Mouse (Mus musculus) heart, postnatal 10 days (tissue): ENCODE measurements around the gene Cbfa2t3. TPM values are rescaled to one million over a fixed set of nuclear protein-coding genes. Genes with fewer than 3 reads are reported as not detected.
A peak's percentile ranks its signal among the peaks of the same experiment; 100 is the strongest.

ENCODE experiments used
- DNase-seq, 2 experiments: peaks; one replicate each; pipeline ENCODE4 v3.0.0; 2021
- intact Hi-C: fragments of 180-260 bp; cut with DNase I; formaldehyde crosslinking; loops from one replicate; pipeline ENCODE4 v1.15.1; 2025
- total RNA-seq, 2 experiments: library from RNA; stranded (reverse); gene quantifications; 2 replicates each; pipeline ENCODE4 v1.2.3; 2021

The Cbfa2t3 gene
- total RNA-seq, 2 experiments from 2014 or later = 22.2 to 24.5 TPM

DNA sequence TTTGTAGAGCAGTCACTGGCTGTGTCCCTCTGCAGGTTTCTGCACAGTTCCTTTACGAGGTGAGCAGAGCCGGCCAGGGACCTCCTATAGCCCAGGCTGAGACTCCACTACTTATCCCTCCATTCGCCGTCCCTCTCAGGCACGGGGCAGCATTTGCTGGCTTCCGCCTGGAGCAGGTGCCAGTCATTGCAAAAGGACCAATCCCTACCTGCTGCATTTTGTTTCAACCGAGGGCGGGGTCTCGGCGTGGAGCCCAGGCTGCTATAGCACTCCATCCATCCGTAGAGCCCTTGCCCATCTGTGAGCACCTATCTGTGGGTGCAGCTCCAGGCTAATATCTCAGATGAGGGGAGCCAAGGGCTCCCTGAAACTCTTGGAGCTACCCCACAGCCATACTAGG is 28.9 kb downstream of the Cbfa2t3 start:
- intact Hi-C loops = no loop called here
- no peak for DNase-seq

DNA sequence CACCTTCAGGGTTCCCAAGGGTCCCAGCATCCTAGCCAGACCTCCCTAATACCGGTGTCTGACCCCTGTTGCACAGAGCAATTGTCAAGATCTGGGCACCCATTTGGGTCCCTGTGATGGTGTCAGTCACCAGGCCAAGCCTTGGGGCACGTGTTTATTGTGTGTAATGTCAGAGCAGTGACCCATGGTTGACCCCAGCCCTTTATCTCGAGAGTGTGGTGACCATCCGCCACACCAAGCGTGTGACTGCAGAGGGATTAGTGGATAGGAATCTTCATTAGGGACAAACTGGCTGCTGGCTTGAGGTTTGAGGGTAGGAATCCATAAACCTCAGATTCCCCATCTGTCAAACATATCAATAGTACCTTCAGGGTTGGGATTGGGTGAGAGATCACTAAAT is 29.5 kb downstream of the Cbfa2t3 start:
- DNase-seq = no peak
- intact Hi-C loops = no loop called here

DNA sequence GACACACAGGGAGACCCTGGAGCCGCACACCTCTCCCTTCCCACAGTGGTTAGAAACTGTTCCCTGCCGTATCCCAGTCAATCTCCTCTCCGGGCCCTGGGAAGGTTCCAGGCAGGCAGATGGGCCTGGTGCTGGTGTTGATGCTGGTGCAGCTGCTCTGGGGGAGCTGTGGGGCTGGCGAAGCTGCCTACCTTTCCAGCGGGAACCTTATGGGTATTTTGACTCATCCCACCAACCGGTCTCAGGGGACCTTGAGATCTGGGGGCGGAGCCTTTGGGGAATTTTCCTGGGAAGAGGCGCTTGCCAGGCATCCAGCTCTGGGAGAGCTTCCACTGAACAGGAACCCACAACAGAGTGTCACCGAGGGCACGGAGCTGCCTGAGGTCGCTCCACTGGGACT is 31.1 kb downstream of the Cbfa2t3 start:
- peak in 1 of 2 experiments; percentile 15 for DNase-seq
- intact Hi-C loops = no loop called here

DNA sequence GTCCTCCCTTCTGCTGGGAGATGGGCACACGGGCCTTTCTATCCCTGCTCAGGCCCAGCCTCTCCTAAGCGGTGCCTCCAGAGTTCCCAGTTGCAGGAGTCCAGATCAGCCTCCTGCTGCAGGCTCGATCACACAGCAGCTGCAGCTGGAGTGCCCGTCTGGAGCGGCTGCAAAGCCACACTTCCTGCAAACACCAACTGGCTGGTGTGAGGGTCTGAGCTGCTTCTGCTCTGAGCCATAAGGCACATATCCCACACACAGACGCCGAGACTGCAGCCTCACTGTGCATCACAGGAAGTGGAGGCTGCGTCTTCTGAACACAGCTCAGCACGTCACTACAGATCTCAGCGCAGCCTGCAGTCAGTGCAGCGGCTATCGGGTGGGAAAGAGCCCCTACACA is 32.1 kb downstream of the Cbfa2t3 start:
- intact Hi-C loops = no loop called here
- DNase-seq = peak in 1 of 2 experiments; percentile 49

DNA sequence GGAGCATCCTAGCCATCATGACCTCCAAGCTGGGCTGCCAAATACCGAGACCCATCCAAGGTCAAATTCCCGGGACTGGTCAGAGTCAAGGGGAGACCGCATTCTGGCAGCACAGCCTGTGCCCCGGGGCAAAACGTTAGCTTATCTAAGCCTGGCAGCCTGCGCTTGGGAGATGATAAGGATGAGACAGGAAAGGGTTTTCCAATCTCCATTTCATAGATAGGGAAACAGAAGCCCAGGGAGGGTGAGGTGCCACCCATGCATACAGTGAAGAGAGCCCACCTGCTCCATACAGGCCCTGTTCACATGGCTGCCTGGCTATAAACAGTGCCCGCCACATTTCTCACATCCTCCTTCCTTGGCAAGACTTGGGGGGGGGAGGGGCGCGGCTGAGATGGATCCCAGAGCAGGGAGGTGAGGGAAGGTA is 32.6 kb downstream of the Cbfa2t3 start:
- intact Hi-C loops = no loop called here
- DNase-seq = peak; percentile 69 to 72

DNA sequence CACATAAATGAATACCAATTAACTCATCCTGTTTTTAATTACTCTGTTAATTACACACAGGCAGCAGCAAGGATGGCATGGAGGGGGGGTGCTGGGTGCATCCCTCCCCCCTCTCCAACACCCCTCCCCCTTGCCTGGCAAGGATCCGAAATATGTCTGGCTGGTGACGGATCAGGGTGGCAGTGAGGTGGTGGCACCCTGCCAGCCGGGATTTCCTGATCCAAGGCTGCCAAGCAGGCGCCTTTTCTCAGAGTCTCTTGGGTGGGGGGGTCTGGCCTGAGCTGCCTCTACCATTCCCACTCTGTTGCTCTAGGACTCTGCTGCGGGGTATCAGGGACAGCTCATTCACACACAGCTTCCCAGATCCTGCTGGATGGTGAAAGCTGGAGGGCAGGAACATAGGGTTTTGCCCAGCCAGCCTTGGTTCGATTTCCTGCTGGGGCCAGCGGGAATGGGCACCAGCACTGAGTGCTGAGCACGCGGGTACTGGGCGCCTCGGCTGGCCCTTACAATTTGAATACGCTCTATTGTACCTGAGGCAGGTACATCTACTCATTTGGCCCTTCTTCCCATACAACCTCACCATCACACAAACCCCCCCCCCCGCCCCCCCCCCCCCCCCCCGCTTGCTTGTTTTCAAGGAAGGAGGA is 33.1 kb downstream of the Cbfa2t3 start:
- DNase-seq = peak; percentile 80 to 86
- intact Hi-C loops = no loop called here

DNA sequence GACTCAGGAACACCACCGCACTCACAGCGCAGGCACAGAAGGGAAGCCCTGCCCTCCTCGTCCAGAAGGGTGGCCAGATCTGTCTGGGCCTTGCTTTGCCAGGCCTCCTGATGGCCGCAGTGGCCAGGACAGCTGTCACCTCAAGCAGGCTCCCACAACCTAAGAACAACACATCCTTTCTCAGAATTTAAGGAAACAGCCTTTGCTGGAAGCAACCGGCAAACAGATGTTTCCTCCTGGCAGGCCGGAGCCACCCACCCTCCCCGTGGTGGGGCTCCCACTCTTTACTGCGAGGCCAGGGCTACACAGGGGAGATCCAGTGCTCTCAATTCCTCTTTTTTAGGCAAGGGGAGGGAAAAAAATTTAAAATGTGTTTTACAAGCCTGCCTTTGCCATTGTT is 33.7 kb downstream of the Cbfa2t3 start:
- intact Hi-C loops = no loop called here
- peak; percentile 85 for DNase-seq

DNA sequence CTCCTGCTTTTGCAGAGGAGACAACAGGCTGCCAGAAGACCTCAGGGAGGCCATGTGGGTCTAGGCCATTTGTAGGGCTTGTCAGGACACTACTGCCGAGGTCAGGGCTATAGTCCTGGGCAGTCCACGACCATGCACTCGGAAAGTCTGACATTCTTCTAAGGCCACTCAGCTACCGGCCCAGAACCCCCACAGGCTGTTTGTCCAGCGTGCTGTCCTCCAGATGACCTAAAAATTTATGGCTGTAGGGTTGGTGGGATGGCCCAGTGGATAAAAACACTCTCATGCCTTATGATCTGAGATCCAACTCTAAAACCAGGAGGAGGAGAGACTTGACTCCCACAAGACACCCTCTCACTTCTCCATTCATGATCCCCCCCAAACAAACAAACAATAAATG is 35.2 kb downstream of the Cbfa2t3 start:
- intact Hi-C loops = no loop called here
- DNase-seq = no peak

DNA sequence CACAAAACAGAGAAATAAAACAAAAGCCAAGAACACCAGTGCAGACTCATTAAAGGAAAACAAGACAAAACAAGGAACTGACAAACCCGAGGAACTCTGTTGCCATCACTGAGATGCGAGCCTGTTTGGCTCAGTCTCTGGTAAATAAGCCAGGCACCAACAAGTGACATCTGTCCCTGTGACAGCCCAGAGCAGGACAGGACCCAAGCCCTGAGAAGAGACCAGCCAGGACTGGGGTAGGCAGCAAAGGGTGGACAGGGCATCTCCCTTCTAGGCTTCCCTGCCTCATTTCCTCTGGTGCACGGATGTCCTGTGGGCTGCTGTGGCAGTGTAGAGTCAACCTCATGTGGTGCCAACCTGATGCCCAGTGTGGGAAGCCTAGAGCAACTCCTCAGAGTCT is 35.8 kb downstream of the Cbfa2t3 start:
- DNase-seq = no peak
- intact Hi-C loops = no loop called here

DNA sequence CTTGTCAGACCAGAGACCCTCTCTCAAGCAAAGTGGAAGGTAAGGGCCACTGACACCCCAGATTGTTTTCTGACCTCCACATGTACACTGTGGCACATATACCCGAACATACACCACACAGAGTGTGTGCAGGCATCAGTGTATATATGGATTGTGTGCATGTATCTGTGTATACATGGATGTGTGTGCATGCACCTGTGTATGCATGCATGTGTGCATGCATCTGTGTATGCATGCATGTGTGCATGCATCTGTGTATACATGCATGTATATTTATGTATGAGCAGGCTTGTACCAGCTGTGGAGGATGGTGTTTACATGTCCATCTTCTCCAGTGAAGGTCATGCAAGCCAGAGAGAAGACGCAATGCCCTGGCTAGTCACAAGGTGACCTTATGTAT is 37.0 kb downstream of the Cbfa2t3 start:
- intact Hi-C loops = no loop called here

DNA sequence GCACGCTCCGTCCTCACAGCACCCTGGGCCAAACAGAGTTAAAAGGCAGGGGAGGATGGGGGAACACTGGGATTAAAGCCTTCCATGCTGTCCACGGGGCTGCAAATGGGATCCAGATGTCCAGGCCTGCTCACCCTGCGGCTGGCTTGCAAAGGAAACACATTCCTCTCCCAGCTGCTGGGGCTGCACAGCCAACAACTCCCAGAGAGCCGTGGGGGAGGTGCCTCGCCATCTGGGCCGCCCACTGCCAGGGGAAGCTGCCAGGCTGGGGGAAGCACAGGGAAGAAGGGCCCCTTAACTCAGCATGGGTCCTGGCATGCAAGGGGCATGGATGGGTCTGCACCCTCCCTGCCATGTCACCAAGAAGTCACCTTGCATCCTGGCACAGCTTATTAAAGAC is 37.8 kb downstream of the Cbfa2t3 start:
- intact Hi-C loops = no loop called here
- peak; percentile 86 to 90 for DNase-seq

More for the DNA sequence above, 37.0 kb downstream of the Cbfa2t3 start:
- DNase-seq = no peak

DNA sequence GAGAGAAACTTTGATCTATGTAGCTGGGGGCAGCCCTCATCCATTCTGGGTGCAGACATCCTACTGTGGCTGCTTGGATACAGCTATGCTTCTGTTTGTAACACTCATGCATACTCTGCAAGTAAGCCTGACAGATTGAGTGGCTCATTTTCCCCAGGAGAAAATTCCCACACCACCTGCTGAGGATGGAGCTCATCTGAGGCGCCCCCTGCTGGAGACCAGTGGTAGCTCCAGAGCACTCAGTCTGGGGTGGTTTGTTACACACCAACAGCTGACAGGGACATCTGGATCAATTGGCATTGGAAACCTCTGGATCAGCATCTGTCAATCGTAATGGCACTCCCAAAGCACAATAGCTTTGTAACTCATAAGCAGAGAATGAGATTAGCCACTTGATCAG is 38.9 kb downstream of the Cbfa2t3 start:
- DNase-seq = peak in 1 of 2 experiments; percentile 43
- intact Hi-C loops = no loop called here

DNA sequence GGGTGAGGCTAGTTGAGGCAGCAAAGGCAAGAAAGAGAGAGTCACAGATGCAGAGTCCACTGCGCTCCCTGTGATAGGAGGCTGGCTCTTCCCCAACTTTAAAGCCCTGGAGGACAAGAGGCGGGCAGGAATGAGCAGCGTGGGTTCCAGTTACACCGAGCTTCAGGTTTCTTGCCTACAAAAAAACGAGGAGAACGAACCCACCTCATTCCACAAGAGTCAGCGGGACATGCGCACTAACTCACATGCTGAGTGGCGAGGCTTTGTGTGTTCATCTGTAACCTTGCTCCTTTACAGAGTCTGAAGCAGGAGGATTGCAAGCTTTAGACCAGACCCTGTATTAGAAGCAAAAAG is 40.1 kb downstream of the Cbfa2t3 start:
- intact Hi-C loops = no loop called here
- DNase-seq = no peak

DNA sequence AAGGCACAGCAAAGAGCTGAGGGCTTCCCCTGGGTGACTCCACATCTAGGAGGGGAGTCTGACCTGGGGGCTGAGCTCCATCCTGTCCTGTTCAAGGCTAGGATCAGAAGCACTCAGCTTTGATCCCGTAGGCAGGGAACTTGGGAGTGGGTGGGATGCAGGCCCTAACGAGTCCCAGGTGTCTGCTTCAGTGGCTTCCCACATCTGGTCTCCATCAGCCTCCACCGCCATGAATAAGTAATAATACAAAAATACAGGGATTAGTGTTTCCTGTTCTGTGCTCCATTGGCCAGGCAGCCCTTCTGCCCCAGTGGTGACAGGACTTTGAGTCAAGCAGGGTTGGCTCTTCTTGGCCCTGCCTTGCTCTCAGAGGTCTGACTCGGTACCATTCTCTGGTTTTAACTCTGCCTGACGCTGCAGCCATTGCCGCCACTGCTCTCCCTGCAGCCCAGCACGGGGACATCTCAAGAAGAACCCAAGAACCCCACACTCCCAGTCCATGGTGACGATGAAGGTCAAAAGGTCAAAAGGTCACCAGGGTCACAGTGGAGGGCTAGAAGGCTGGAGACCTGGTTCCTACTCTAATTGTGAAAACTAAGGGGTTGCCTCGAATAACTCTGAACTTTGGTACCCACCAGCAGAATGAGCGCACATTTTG is 40.6 kb downstream of the Cbfa2t3 start:
- intact Hi-C loops = no loop called here
- DNase-seq = no peak

DNA sequence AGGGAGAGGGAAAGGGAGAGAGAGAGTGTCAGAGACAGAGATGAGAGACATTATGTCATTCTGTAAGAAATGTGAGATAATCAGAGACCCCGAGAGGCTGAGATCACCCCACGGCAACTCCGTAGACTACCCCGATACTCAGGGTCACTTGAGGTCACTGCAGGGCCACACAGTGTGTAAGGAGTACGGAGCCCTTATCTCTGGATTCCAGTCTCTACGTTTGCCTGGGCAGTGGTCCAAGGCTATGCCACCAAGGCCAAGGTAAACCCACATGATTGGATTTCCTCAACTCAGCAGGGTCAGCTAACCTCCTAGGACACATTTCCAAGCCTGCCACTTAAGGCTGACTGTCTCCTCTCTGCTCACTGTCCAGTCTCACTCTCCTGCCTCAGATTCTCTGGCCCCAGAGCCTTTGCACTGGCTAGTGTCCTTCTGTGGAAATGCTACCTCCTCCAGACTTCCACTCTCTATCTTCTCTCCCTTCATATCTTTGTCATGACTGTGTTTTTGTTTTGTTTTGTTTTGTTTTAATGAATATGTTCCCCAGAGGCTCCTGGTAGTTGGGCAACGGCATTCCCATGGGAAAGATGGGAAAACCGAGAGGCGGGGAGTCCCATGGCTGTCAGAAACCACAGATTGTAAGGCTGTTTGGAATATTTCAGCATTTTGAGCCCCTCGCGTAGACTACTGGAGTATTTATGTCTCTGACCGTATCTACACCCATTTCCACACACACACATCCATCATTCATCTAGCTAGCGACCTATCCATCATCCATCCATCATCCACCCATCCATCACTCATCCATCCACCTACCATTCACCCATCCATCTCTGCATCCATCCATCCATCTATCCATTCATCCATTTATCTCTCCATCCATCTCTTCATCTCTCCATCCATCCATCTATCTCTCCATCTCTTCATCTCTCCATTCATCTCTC is 42.6 kb downstream of the Cbfa2t3 start:
- intact Hi-C loops = no loop called here
- peak; percentile 82 to 89 for DNase-seq

DNA sequence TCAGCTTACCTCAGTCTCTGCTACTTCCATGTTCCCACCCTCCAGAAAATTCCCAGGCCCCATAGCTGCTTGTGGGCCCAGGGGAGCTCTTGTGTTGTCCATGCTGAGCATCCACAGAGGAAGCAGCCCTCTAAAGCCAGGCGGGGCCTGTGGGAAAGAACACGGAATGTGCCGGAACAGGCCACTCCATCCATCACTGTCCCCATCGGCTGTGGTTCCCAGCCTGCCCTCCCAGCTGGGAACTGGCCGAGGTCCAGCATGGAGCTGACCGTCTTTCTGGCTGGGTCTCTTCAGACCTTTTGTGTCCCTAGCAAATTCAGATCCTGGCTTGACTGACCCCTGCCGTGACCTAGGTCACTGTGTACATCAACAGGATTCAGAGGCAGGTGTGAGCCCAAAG is 44.1 kb downstream of the Cbfa2t3 start:
- intact Hi-C loops = no loop called here
- peak; percentile 60 to 65 for DNase-seq

DNA sequence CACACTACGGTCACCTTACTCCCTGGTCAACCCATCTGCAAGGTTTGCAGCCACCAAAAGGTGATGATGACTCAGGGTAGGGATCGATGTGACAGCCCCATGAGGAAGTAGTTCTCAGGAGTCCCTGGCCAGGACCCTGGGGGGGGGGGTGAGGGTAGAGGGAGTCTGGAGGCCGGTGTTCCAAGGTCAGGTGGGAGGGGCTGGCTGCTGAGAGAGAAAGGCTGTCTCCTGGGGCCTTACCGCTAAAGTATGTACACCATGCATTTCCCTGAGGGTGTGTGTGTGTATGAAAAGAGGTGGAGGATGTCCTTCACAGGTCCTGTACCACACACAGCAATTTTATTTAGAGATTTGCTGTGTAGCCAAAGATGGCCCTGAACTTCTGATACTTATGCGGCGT is 46.3 kb downstream of the Cbfa2t3 start:
- intact Hi-C loops = no loop called here
- DNase-seq = no peak

DNA sequence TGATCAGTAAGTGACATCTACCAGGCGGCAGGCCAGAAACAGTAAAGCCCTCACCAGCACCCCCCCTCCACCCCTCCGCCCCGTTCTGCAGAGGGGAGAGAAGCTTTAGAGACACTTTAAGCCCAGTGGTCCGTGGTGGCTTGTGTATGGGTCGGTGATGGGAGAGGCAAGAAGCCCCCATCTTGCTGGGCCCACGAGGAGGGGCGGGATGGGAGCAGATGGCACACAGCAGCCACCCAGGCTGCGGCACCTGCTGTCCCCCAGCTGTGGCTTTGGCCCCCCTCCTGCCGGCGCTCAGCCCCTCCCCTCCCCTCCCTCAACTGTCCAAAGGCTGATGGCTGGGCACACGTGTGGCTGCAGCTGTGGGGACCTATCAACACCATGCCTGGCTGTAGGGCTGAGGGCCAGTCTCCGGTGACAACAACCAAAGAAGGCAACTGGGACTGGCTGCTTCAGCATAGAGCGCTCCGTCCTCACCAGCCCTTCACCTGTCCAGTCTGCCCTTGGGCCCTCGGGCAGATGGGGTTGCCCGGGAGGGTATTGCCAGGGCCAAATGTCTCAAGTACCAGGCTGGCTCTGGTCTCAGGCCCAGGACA is 47.5 kb downstream of the Cbfa2t3 start:
- intact Hi-C loops = no loop called here
- peak; percentile 62 to 72 for DNase-seq

DNA sequence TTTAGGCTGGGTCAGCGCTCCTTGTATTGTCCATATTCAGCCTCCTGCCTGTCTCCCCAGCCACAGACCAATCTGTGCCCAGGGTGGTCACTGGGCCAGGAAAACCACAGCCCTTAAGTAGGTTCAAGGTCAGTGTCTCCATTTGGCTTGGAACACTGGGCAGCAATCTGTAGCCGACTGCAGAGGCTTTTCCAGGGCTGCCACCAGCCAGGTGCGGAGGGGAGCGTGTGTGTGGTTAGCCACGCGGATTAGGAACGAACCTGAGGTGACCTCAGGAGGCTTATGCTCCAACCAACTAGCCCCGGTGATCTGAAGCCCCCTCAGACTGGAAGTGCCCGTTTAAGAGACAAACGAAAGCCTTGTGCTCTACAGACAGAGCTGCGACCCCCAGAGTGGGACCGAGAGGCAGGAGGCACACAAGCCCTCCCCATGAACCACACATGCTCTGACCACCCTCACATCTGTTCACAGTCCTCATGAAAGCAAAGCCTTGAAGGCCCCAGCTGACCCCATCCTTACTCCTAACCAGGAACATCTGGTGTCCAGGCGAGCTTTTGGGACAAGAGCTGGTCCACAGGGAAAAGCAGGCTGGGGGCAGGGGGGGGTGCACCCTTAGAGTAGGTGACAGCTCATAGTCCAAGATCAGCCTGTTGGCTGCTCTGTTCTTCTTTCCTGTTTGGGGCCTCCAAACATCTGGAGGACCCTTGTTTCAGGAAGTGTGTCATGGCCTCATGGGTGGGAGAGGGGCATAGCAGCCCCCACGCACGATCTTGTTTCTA is 50.5 kb downstream of the Cbfa2t3 start:
- intact Hi-C loops = no loop called here
- DNase-seq = no peak

DNA sequence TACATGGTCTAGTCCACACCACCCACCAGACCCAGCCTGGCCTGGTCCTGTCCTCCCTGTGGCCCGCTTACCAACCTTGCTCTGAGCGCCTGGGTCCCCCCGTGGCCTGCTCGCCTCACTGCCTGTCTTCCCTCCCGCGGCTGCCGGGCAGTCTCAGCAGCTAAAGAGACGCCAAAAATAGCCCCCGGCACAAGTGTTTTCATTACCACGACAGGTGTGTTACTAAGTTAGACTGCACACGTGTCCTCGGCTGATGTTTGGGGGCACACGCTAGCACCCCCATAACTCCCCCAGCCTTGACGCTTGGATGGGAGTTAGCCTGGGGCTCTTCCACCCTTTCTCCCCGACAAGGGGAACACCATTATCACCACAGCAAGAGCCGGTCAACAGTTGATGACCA is 52.6 kb downstream of the Cbfa2t3 start:
- DNase-seq = no peak
- intact Hi-C loops = no loop called here
